Mouse (Mus musculus): Measurements from ENCODE around the gene Jun.

Jun gene

GRCm38 (mm10) chr4:95031158-95031557, 20.9 kb downstream of the Jun start:
- DNase-seq (ENCODE audit: low spot score in 2 of 2) = no peak

- DNase-seq (ENCODE audit: low spot score in 2 of 2) = no peak
Measured at GRCm38 (mm10) chr4:95025847-95026600, 26.0 kb downstream of the Jun start.

DNA sequence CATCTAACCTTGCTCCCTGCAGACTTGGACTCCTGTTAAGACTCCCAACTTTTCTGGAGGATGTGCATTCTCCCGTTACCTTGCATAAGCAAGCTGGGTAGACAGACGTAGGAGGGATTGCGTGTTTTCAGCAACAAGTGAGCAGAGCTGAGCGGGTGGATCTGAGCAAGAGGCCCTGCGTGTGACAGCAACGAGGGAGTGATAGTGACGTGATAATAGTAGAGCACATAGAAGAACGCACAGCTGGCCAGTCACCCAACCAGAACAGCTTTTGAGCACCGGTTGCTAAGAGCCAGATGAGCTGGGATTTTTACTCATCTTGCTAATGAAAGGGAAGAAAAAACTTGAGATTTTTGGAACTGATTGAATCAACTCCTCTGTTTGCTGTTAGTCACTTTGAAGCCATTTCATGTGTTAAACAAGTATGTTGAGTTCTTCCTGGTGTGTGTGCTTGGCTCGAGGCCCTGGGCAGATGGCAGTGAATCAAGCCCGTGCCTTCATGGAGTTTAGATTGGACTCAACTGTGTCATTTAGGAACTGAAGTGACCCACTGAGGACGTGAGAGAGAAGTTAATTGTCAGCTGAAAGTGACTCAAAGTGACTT, 28.6 kb downstream of the Jun start:
- peak; percentile 52 to 55 for DNase-seq (ENCODE audit: low spot score in 2 of 2)

DNA sequence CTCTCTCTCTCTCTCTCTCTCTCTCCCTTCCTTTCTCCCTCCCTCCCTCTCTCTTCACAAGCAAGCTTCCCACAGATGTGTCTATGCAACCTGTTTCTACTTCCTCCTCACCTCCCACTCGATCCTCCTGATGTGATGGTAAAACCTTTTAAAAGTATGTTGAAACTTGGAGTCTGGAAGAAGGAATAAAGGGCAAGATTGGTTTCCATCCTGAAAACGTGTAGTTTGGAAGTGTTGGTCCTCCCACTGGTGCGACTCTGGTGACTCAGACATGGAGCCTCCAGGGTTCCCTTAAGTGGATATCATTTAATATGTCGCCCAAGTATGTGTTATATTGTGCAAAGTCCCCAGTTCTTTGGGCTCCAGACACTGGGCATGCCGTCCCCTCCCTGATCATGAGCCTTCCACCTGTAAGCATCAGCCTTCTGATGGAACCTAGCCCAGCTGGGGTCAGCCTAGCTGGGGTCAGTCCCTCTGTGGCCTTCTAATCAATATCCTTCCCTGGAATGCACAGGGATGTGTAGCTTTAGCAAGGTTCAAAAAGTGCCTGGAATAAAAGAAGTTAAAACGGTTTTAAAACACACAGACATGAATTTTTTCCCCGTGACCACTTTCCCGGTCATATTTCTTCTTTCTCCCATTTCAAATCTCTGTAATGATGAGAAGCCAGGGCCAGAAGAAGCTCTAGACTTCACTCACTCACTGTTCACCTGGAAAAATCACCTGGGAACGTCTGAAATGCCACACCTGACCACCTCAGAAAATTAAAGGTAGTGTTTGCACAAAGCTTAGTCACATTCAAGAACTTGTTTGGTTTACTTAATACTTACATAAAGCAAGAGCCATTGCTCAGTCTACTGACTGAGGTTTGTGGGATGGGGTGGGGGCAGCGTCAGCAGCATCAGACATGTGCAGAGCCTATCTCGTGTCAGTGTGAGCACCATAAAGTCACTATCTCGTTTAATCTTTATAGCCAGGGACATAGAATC, 30.1 kb downstream of the Jun start:
- no peak for DNase-seq (ENCODE audit: low spot score in 2 of 2)

- DNase-seq (ENCODE audit: low spot score in 2 of 2) = no peak
Measured at GRCm38 (mm10) chr4:95020201-95020600, 31.8 kb downstream of the Jun start.

DNA sequence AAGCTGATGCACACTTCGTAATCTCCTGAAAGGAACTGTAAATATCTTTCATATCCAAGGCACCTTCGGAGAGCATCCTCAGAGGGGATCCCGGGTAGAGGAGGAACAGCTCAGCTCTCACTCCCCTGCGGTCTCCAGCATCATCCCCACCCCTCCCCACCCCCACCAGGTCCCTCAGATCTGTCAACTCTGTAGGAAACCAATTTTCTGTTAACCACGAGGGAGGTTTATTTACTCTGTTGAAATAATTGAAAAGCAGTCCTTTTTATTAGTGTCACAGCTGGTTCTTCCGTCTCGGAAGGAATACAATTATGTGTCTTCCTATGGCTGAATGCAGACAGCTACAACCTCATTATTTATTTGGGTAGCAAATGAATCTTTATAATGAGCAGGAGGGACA, 33.8 kb downstream of the Jun start:
- DNase-seq (ENCODE audit: low spot score in 2 of 2) = no peak

DNA sequence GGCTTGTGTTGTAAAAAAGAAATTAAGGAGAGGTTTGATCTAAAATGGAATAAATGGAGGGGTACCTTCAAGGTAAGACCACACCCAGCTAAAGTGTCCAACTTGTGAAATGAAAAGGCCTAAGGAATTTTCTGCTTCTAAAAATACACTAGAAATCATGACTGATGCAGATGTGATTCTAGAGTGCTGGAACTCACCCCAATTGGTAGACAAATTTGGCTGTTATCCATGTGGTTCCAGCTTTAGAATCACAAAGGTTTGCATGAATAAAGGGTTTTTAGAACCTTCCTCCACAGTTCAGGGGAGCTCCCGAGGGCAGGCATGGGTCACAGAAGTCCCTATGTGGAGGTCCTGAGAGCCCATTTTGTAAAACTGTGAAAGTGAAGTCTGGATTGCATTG, 39.3 kb downstream of the Jun start:
- DNase-seq (ENCODE audit: low spot score in 2 of 2) = no peak

GRCm38 (mm10) chr4:95012256-95012655, 39.8 kb downstream of the Jun start:
- no peak for DNase-seq (ENCODE audit: low spot score in 2 of 2)

DNA sequence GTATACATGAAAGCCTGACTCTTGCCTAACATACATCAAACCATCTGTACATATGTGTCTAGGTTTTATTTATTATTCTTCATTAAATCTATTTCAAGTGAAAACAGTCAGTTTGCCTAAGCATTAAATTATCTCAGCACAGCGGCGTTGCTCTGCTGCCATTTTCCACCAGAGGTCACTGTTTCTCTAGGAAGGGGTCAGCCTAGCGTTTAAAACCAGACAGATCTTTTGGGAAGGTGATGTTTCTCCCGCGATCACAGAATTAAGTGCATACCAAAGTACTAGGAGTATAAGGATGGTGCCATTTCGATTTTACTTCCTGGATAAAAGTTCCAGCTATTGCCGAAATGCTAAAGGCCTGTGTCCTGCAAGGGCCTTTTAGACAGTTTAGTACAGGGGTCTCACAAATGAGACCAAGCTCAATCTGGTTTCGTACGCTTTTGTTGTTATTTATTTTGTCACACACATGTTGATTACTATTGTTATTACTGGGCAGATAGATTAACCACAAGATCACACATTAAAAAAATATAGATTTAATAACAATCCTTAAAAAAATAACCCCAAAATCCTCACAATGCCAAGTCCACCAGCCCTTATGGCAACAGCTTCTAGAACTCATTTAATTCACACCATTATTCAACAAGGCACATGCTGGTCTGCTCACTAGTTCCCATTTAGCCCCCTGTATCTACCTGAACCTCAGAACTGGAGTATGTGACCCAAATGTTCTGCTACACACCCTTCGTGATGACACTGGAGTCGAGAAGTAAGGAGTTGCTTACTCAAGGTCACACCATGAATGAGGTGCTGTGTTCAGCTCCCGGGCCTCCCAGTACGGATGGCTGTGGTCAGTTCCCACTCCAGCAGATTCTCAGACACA, 43.6 kb downstream of the Jun start:
- peak; percentile 72 to 84 for DNase-seq (ENCODE audit: low spot score in 2 of 2)

DNA sequence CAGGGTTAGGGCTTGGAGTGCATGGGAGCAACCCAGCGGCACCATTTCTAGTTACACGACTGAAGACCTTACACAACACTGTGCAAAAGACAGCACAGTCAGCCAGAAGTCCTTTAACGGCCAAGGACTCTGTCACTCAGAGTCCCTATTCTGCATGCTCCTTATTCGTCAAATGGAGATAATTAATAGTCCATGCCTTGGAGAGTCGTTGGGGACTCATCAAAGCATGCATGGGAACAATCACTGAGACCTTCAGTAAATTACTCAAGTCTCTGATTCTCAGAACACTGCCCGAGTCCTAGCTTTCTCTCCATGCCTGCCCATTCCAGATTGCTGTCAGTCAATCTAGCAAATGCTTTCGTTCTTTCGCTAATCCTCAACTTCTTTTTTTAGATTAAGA, 44.3 kb downstream of the Jun start:
- no peak for DNase-seq (ENCODE audit: low spot score in 2 of 2)

DNA sequence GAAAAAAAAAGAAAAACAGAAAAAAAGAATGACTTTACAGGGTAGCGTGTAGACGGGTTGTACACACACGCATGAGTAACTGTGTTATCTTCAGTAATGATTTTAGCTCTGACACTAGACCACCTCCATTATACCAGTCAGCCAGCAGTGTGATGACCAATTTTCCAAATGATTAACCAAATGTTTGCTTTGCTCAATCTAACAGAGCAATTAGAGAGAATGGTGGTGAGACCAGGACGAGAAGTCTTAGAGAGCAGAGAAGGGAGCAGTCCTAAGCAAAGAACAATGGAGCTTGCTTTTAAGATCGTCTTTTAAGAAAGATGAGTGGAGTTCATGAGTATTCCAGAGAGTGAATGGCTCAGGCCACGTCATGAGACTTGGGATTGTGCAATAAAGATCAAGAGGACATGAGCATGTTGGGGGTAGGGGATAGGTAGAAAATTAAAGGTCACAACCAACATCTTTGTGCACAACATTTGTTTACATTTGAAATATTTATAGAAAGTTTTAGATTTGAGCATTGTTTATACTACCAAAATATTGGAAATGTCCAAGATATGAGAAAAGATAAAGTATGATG, 46.7 kb downstream of the Jun start:
- DNase-seq (ENCODE audit: low spot score in 2 of 2) = no peak

DNA sequence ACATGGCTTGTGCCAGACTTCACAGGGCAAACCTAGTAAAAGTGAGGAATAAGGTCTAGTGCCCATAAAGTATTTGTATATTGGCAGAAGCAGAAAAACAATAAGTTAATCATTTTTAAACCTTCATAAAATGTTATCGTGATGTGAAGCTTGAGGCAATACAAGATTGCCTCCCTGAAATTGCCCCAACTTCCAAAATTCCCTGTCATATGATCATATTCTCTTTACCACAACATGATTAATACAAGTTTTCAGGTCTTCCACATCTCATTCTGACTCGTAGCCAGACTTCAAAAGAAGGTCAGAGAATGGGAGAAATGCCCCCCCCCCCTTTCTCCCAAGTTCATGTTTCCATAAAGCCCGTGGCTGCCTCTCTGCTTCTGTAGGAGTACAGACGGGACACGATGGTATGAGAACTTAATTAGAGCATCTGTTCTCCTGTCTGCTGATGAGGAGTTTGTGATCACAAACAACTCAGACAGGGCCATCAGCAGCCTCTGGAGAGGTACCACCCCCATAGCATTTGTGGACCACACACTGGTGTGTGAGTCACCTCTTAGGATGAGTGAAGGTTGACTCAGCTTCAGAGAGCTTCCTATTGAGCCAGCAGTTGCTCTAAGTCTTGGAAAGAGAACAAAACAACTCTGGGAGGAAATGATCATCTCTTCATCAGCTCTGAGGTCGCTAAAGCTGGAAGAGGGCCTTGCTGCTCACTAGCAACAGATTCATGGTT, 50.8 kb downstream of the Jun start:
- no peak for DNase-seq (ENCODE audit: low spot score in 2 of 2)

GRCm38 (mm10) chr4:95000147-95000546, 51.9 kb downstream of the Jun start:
- DNase-seq (ENCODE audit: low spot score in 2 of 2) = no peak

DNA sequence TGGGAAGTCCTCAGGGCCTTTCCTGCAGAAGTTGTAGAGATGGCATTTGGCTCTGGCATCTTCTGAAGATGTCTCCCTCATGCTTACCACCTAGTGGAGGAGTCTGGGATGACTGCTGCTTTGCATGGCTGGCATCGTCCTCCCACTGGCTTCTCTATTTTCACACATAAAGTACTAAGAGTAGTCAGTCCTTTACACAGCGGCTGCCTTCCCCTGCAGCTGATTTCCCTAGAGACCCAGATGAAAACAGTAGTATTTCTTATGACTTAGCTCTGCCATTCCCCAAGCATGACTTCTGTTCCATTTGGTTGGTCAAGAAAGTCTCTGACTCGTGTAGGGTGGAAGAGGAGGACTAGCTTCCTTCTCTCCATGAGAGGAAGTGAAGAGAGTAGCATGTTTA, 52.8 kb downstream of the Jun start:
- DNase-seq (ENCODE audit: low spot score in 2 of 2) = no peak
